Mouse (Mus musculus): ENCODE results near the gene Stambp.

Stambp gene

DNA sequence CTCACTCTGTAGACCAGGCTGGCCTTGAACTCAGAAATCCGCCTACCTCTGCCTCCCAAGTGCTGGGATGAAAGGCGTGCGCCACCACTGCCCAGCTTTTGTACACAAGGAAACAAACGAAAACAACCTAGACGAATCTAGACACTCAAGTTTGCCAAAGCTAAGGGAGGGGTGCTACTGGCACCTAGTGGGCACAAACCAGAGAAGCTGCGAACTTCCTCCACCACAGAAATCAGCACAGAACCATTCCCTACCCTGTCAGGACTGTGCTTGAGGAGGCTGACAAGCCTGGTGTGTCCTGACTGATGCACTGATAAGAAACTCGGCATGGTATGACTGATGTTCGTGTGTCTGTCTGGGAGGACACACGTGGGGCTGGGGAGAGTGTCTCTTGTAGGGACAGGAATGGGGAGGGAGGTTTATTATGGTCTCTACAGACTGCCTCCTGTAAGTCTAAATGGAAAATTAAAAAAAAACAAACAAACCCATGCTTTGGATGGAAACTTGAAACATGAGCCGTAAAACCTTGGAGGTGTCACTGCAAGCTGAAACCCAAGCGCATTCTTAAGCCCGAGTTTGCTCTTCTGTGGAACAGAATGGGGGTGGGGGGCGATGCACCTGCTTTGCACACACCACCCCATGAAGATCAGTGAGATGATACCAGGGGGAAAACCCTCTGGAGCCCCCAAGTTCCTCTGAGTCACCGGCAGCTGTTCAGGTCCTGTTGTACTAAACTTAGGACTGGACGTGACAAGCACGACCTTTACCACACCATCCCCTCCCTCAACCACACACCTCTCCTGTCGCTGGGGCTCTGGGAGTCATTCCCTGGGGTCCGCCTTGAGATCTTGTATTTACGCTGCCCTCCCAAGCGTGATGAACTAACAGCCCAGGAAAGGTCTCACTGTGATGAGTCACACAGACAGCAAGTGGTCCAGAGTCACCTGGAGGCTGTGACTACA is 3.3 kb downstream of the Stambp start:
- no peak for DNase-seq (ENCODE audit: low spot score)

DNA sequence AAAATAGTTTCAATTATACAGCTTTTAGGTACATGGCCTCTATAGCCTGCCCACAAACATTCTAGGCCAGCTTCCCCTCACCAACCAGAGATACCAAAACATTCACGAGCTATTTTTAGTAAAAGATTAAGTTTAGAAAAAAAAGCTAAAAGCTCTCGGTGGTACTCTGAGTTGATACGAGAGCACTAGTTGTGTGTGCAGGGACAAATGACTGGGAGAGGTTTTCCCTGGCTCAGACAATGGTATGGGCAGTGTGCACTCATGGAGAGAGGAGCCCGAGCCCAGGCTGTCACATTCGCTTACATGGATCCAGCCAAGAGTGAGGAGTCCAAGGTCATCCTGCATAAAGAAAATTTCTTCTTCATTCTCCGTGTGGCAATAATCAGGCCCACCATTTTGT is 16.6 kb downstream of the Stambp start:
- no peak for DNase-seq (ENCODE audit: low spot score)

DNA sequence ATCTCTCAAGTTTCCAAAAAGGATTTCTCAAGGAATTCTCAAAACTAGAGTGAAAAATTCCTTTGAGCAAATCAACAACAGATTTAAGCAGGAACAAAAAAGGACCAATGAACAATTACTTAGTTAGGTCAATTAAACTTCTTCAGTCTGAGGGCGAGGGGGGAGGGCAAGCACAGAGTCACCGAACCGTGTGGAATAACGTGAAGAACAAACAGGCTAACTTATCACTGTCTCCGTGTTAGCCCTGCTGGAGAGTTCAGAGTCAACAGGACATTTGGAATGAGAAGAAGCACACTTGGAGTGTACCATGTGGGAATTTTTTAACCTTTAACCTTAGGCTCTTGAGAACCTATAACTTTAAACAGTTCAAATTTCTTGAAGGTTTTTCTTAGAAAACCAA is 24.2 kb downstream of the Stambp start:
- no peak for DNase-seq (ENCODE audit: low spot score)

DNA sequence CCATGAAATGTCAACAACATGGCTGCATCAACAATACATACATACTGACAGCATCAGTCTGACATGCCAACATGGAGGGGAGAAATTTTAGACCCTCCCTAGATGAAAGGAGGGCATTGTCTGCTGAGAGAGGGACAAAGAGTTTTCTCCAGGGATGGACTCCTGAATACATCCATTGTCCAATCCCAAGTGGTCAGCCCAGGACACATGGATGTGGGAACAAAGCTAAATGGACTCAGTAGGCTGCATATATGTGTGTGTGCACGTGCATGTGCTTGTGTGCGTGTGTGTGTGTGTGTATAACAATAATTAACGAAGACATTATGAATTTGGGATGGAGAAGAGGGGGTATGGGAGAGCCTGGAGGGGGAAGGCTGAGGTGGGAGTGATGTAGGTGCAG is 26.8 kb downstream of the Stambp start:
- DNase-seq (ENCODE audit: low spot score), result no peak

DNA sequence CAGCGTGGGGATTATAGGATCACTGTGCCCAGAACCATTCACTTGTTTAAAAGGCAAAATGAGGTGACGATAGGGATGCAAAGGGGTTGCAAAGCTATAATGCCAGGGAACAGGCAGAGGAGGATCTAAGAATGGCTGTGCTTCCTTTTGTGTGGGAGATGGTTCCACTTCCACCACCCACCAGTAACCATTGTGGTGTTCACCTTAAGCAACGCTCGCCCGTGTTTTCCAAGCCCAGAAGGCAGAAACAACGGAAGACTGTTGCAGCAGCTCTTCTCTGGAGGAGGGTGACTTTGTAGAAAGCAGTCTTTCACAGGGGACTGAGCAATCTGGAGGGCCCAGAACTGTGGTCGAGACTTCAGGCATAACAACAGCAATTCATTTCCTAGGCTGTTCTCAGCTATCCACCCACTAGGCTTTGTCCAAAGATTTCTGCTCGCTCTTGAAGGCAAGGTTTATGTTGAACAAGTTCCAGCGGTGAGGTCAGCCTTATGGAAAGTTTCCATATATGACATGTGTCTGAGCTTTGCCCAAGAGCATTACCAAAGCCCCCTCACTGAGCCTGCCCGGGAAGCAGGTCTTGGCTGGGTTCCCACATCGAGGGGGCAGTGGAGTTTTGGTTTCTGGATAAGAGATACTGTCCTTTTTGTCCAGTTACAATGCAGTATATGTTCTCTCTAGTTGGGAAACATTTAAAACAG is 30.6 kb downstream of the Stambp start:
- DNase-seq (ENCODE audit: low spot score), result no peak

DNA sequence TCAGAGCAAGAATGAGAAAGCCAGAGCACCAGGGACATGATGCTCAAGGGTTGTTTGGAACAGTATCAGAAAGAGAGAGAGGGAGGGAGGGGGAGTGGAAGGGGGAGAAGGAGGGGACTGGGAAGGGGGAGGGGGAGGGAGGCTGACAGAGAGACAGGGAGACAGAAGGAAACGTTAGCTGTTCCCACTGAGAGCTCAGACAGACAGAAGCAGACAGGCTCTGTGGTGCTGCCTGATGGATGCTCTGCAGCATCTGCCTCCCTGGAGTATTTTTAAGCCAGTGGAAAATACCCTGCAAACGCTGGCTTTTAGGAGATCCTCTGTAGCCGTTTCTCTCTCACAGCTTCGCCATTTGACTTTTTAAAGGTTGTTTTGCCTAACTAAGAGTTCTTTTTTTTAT is 32.5 kb downstream of the Stambp start:
- no peak for DNase-seq (ENCODE audit: low spot score)

DNA sequence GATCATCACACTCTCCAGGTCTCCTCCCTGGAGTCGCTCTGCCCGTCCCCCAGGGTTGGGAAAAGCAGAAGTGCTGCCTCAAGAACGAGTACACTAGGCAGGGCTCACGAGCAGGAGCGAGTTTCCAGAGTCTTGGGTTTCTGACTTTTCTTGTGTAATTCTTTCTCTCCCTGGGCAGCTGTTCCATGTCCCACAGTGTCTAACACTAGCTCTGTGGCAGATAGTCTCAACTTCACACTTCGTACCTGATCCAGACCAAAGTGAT is 35.8 kb downstream of the Stambp start:
- no peak for DNase-seq (ENCODE audit: low spot score)

DNA sequence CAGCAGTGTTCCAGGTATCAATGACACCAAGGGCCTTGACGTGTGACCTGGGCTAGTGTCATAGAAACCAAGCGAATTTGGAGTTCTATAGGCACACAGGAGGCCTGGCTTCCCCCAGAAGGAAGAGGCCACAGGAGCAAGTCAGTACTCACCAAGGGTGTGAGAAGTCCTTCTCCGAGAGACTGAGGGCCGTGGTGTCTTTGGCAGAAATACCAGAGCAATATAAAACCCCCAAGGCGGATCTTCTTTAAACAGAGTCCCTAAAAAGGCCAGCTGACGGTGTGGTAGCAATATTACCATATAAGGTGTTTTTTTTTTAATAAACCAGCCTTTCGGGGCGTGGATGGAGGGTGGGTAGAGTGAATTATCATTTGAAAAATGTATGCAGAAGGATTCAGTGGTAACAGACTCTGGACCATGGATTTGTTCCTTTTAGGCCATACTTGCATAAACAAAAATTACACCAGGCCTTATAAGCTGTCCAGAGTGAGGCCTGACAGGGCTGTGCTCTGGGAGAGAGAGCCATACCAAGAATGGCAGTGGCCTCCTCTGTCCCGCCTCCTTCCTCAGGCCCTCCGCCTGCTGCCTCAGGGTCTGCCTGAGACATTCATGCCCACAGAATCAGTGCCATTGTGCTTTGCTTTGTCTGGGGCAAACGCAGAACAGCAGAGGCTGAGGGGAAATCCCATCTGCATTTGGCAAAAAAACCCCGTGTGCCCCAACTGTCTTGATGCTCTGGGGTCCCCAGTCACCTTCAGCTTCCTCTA is 36.3 kb downstream of the Stambp start, which contains the start of gene Actg2:
TSS of gene Actg2 (minus strand) at position 238 of the 767 bp plus-strand sequence.
- no peak for DNase-seq (ENCODE audit: low spot score)

DNA sequence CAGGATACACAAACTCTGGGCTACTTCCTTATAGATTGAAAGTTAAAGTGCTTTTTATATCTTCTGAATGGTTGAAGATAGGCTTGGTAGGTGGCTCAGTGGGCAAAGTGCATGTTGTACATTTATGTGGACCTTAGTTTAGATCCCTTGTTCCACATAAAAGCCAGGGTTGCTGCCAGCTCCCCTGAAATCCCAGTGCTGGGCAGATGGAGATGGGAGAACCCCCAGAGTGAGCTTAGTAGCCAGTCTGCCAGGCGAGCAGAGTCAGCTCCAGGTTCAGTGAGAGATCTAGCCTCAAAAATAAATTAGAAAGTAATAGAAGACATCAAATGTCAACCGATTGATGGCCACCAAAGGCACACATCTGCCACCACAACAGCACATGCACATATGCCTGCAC is 39.9 kb downstream of the Stambp start:
- DNase-seq (ENCODE audit: low spot score), result no peak

DNA sequence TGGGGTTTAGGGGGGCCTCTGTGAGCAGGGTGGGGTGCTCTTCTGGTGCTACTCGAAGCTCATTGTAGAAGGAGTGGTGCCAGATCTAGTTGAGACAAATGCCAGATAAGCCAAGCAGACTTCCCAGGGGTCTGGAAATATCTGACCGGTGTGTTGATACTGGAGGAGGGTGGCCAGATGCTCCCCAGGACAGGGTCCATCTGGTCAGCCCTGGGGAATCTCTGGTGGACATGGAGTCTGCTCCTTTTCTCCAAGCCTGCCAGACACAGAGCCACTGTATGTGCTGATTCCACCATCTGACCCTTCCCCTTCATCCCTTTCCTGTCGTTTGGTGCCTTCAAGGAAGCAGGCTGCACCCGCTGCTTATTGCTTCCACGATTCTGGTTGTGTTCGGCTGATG is 49.3 kb downstream of the Stambp start:
- no peak for DNase-seq (ENCODE audit: low spot score)

DNA sequence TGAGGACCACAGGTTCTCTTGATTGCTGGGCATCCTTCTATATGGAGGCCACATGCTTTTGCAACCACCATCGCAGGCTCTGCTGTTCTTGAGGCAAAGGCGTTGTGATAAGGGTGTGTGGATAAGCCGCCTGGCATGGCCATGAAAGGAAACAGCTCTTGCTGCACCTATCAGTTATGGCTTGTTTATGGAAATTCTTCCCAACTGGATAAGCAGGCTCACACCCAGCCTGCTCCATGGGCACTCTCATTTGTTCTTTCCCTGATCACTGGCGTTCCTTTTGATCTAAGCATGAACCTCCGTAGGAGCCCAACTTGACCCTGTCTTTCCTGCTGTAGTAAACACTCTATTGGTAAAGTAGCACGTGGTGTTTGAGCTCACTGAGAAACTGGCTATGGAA is 50.7 kb downstream of the Stambp start:
- no peak for DNase-seq (ENCODE audit: low spot score)

DNA sequence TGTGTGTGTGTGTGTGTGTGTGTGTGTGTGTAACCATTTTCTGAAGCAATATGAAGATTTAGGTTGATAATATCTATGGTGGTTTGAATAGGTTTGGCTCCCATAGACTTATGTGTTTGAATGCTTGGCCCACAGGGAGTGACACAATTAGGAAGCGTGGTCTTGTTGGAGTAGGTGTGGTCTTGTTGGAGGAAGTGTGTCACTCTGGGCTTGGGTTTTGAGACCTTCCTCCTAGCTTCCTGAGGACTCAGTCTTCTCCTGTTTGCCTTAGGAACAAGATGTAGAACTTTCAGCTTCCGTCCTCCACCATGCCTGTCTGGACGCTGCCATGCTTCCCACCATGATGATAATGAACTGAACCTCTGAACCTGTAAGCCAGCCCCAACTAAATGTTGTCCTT is 53.9 kb downstream of the Stambp start:
- no peak for DNase-seq (ENCODE audit: low spot score)

DNA sequence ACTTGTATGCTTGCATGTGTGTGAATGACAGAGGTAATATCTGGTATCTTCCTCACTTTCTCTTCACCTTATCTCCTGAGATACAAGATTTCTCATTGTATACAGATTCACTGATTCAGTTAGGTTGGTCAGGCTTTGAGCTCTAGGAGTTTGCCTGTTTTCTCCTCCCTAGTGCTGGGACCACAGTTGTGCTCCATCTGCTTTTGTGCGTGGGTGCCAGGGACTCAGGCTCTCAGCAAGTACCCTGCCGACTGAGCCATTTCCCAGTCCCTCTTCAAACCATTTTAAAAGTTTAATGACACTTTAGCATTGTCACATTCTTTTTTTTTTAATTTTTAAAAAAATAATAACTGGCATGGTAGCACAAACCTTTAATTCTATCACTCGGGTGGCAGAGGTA is 57.4 kb downstream of the Stambp start:
- DNase-seq (ENCODE audit: low spot score), result no peak

DNA sequence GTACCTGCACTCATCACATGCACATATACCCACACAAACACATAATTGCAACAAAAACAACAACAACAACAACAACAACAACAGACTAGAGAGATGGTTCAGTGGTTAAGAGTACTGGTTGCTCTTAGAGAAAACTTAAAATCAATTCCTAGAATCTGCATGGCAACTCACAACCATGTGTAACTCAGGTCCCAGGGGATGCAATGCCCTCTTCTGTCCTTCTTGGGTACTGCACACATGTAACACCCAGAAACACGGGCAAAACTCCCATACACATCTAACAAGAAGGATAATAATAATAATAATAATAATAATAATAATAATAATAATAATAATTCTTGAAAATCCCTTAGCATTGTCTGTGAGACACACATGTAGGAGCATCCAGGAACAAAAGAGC is 60.0 kb downstream of the Stambp start:
- peak; percentile 69 for DNase-seq (ENCODE audit: low spot score)

DNA sequence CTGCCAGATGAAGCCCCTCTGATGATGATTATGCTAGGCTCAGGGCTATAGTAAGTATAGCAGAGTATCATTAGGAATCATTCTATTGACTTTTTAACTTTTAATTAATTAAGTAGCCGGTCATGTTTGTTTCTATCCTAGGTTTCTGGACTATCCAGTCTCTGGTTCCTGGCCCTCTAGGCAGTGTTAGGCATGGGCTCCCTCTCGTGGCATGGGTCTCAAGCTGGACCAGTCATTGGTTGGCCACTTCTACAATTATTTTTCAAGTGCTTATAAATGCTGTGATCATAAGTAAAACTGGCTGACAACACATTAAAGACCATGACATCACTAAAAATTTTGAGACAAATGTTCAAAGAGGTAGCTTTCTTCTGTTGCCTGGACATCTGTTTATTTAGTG is 62.3 kb downstream of the Stambp start:
- DNase-seq (ENCODE audit: low spot score), result no peak

DNA sequence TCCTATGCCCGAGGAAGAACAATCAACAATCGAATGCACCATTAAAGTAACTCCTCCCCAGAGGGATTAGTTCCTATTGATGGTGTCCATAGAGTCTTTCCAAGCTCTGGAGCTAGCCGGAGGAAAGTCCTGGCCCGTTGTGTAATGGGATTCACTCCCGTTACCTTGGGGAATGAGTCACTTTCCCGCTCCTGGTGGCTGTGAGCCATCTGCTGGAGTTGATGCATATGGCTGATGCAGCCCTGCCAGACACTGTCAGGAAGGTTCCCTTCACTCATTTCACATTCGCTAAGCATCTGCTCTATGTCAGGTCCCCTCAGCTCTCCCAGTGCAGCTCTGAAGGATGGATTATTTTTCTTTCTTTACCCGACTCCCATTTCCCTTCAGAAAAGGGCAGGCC is 63.1 kb downstream of the Stambp start:
- no peak for DNase-seq (ENCODE audit: low spot score)

DNA sequence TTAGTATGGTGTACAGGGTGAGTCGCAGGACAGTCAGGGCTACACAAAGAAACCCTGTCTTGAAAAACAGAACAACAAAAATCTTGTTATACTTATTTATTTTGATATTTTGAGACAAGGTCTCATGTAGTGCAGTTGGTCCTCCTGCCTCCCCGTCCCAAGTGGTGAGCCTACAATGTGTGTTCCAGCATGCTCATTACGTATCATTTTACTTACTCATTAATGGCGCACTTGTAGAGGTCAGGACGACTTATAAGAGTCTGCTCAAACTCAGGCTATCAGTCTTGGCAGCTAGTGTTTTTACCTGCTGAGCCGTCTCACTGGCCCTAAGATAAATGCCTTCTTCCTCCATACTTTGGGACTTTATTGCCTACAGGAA is 65.4 kb downstream of the Stambp start:
- no peak for DNase-seq (ENCODE audit: low spot score)

DNA sequence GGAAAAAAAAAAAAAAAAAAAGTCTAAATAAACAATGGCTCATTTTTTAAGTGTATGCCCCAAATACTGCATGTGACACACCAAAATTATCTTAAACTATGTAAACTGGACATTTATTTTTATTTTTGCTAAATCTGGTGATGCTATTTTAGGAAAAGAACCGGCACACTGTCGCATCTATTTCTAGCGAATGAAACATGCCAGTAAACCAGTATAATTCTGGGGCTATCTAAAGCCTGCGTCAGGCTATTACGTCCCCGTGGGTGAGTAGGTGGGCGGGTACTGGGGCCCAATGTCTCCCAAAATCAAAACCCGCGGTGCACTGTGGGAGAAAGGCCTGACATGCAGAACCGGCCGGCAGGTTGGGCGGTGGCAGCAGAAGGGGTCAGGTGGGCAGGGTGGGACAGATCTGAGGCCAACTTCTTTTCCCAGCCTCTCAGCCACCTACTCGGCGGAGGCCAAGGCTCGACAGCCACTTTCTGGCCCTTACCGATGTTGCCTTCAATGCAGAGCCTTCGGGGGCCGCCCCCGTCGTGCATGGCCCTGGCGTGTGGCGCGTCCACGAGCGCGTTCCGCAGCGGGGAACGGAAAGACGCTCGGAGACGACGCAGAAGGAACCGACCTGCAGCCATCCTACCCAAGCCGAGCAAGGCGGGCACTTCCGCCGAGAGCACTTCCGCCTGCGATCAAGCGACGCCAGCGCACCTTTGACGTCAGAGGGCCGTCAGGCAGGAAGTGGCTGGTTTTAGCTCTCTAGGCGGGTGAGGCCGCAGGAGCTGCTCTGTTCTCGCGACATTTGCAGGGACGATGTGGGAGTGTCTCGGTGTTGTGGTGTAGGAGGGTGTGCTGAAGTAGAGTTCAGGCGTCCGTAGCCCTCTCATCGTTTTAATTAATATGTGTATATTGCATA is 66.0 kb downstream of the Stambp start, which contains the start of gene Dguok:
TSS of gene Dguok (minus strand) at position 712 of the 910 bp plus-strand sequence.
- peak; percentile 100 for DNase-seq (ENCODE audit: low spot score)

DNA sequence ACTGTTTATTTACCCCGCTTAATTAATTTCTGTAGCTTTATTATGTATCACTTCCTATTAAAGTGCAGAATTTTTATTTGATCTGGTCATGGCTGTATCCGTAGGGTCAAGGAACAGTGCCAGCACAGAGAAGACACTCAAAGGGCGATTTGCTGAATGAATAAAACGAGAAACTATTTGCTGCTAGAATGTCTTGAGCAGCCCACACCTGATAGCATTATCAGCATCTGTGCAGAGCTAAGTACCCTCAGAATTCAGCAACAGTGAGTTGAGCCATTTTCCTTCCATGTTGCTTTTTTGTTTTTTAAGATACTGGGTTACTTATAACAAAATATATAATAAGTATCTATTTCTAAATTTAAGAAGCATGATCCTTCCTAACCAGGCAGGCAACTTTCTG is 67.0 kb downstream of the Stambp start:
- no peak for DNase-seq (ENCODE audit: low spot score)

DNA sequence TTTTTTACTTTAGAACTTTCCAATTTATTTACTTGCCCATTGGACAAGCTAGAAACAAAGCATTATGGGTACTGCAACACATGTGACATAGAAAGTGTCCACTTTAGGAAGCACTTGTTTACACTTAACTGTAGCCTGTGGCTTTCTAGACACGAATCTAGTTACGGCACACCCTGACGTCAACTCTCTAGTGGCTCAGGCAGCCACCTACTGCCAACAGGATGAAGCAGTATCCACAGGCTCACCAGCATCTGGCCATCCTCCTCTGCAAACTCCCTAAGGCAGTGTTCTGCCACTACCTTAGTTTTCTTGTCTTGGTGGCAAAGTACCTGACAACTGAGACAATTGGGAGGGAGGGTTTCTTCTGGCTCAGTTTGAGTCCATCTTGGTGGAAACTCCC is 69.2 kb downstream of the Stambp start:
- peak; percentile 60 for DNase-seq (ENCODE audit: low spot score)

DNA sequence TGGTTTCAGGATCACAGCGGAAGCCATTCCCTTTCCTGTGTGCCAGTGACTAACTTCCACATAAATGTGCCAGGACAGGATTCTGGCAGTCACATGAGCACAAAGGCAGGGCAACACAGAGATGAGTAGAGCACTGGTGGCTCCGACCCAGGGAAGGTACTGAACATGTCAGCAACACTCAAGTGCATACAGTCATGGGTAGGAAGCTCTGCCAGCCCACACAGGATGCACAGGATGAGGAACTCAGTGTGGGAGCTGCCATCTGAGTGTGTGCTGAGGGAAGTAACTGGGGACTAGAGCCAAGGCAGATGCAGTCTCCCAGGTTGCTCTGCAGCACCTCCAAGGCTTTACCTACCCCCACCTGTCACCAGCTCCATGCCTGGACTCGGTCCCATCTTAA is 69.9 kb downstream of the Stambp start:
- DNase-seq (ENCODE audit: low spot score), result peak; percentile 40

Measured in T-cell, adult 2 months (primary cell).